Mouse (Mus musculus): Measurements from ENCODE around the gene Slc16a8. TPM values are rescaled to one million over a fixed set of nuclear protein-coding genes. Genes with fewer than 3 reads are reported as not detected.

The Slc16a8 gene
- polyA plus RNA-seq, 1 experiment, result not detected

GRCm38 (mm10) chr15:79288387-79288786, 33.8 kb upstream of the Slc16a8 start:
- Histone ChIP-seq H3K36me3 (ENCODE audit: control insufficient read depth, insufficient read depth, low read length) (peaks cover 3% of the 10 kb centered on the region; the same call in 1 of the 2 replicates), H3K4me3 (ENCODE audit: extremely low read depth, insufficient read depth, insufficient read length) (no peak overlapping the region), H3K4me1 (ENCODE audit: control insufficient read depth, insufficient read depth, insufficient read length) (no peaks in the 10 kb centered on the region), H3K27me3 (ENCODE audit: control insufficient read depth, insufficient read depth, low read length) (no peaks in the 10 kb centered on the region), H3K27ac (ENCODE audit: insufficient read depth, low read length) (no peak overlapping the region)
- 94% methylated on average over 3 of the region's 3 CpGs for WGBS
- no peak for TF ChIP-seq POLR2A (IDR thresholded peaks at IDR 0.05; ENCODE audit: low read depth, low read length)
- no peak for TF ChIP-seq CTCF (IDR thresholded peaks at IDR 0.05; ENCODE audit: extremely low read depth, insufficient read depth, insufficient read length, insufficient replicate concordance)
- no peak for DNase-seq (ENCODE audit: low read depth in 1 of 2, low spot score in 2 of 2)

GRCm38 (mm10) chr15:79287091-79287490, 32.5 kb upstream of the Slc16a8 start:
- H3K4me1 ChIP-seq (ENCODE audit: control insufficient read depth, insufficient read depth, insufficient read length), result no peaks in the 10 kb centered on the region
- H3K4me3 ChIP-seq (ENCODE audit: extremely low read depth, insufficient read depth, insufficient read length), result no peak overlapping the region
- no peak for TF ChIP-seq CTCF (IDR thresholded peaks at IDR 0.05; ENCODE audit: extremely low read depth, insufficient read depth, insufficient read length, insufficient replicate concordance)
- no peak for TF ChIP-seq POLR2A (IDR thresholded peaks at IDR 0.05; ENCODE audit: low read depth, low read length)
- WGBS, result 93% methylated on average over 7 of the region's 7 CpGs
- H3K27ac ChIP-seq (ENCODE audit: insufficient read depth, low read length), result no peak overlapping the region
- DNase-seq (ENCODE audit: low read depth in 1 of 2, low spot score in 2 of 2), result no peak
- peaks cover 3% of the 10 kb centered on the region; the same call in 1 of the 2 replicates for H3K36me3 ChIP-seq (ENCODE audit: control insufficient read depth, insufficient read depth, low read length)
- no peaks in the 10 kb centered on the region for H3K27me3 ChIP-seq (ENCODE audit: control insufficient read depth, insufficient read depth, low read length)

- H3K36me3 ChIP-seq (ENCODE audit: control insufficient read depth, insufficient read depth, low read length), result peaks cover 3% of the 10 kb centered on the region; the same call in 1 of the 2 replicates
- H3K27ac ChIP-seq (ENCODE audit: insufficient read depth, low read length), result no peak overlapping the region
- 91% methylated on average over 7 of the region's 7 CpGs for WGBS
- no peaks in the 10 kb centered on the region for H3K27me3 ChIP-seq (ENCODE audit: control insufficient read depth, insufficient read depth, low read length)
- H3K4me3 ChIP-seq (ENCODE audit: extremely low read depth, insufficient read depth, insufficient read length), result no peak overlapping the region
- TF ChIP-seq CTCF (IDR thresholded peaks at IDR 0.05; ENCODE audit: extremely low read depth, insufficient read depth, insufficient read length, insufficient replicate concordance) (no peak), POLR2A (IDR thresholded peaks at IDR 0.05; ENCODE audit: low read depth, low read length) (no peak)
- peaks cover 3% of the 10 kb centered on the region; the same call in 1 of the 2 replicates for H3K4me1 ChIP-seq (ENCODE audit: control insufficient read depth, insufficient read depth, insufficient read length)
- no peak for DNase-seq (ENCODE audit: low read depth in 1 of 2, low spot score in 2 of 2)
These were observed 31.6 kb upstream of the Slc16a8 start for GRCm38 (mm10) chr15:79286141-79286540.

- 87% methylated on average over 10 of the region's 10 CpGs for WGBS
- Histone ChIP-seq H3K4me3 (ENCODE audit: extremely low read depth, insufficient read depth, insufficient read length) (no peak within 1 kb of the TSS), H3K4me1 (ENCODE audit: control insufficient read depth, insufficient read depth, insufficient read length) (peaks cover 5% of the 10 kb centered on the region; the same call in 1 of the 2 replicates), H3K36me3 (ENCODE audit: control insufficient read depth, insufficient read depth, low read length) (peaks cover 3% of the 10 kb centered on the region; the same call in 1 of the 2 replicates), H3K27ac (ENCODE audit: insufficient read depth, low read length) (no peak within 1 kb of the TSS), H3K27me3 (ENCODE audit: control insufficient read depth, insufficient read depth, low read length) (no peaks in the 10 kb centered on the region)
- no peak for DNase-seq (ENCODE audit: low read depth in 1 of 2, low spot score in 2 of 2)
- no peak for TF ChIP-seq CTCF (IDR thresholded peaks at IDR 0.05; ENCODE audit: extremely low read depth, insufficient read depth, insufficient read length, insufficient replicate concordance)
- no peak for TF ChIP-seq POLR2A (IDR thresholded peaks at IDR 0.05; ENCODE audit: low read depth, low read length)
These were observed 30.8 kb upstream of the Slc16a8 start, which contains the start of gene Baiap2l2 for GRCm38 (mm10) chr15:79285399-79285798. Gene Baiap2l2, minus strand, starts transcription at chr15:79285537.

GRCm38 (mm10) chr15:79283371-79283770, 28.8 kb upstream of the Slc16a8 start:
- Histone ChIP-seq H3K27me3 (ENCODE audit: control insufficient read depth, insufficient read depth, low read length) (no peaks in the 10 kb centered on the region), H3K4me3 (ENCODE audit: extremely low read depth, insufficient read depth, insufficient read length) (no peak overlapping the region), H3K4me1 (ENCODE audit: control insufficient read depth, insufficient read depth, insufficient read length) (peaks cover 5% of the 10 kb centered on the region; the same call in 1 of the 2 replicates), H3K27ac (ENCODE audit: insufficient read depth, low read length) (no peak overlapping the region), H3K36me3 (ENCODE audit: control insufficient read depth, insufficient read depth, low read length) (peaks cover 2% of the 10 kb centered on the region; the same call in 1 of the 2 replicates)
- TF ChIP-seq POLR2A (IDR thresholded peaks at IDR 0.05; ENCODE audit: low read depth, low read length) (no peak), CTCF (IDR thresholded peaks at IDR 0.05; ENCODE audit: extremely low read depth, insufficient read depth, insufficient read length, insufficient replicate concordance) (no peak)
- 88% methylated on average over 4 of the region's 4 CpGs for WGBS
- no peak for DNase-seq (ENCODE audit: low read depth in 1 of 2, low spot score in 2 of 2)

- H3K27me3 ChIP-seq (ENCODE audit: control insufficient read depth, insufficient read depth, low read length), result no peaks in the 10 kb centered on the region
- peaks cover 2% of the 10 kb centered on the region; the same call in 1 of the 2 replicates for H3K36me3 ChIP-seq (ENCODE audit: control insufficient read depth, insufficient read depth, low read length)
- TF ChIP-seq POLR2A (IDR thresholded peaks at IDR 0.05; ENCODE audit: low read depth, low read length), result no peak
- TF ChIP-seq CTCF (IDR thresholded peaks at IDR 0.05; ENCODE audit: extremely low read depth, insufficient read depth, insufficient read length, insufficient replicate concordance), result no peak
- no peak for DNase-seq (ENCODE audit: low read depth in 1 of 2, low spot score in 2 of 2)
- H3K27ac ChIP-seq (ENCODE audit: insufficient read depth, low read length), result no peak overlapping the region
- H3K4me1 ChIP-seq (ENCODE audit: control insufficient read depth, insufficient read depth, insufficient read length), result peaks cover 5% of the 10 kb centered on the region; the same call in 1 of the 2 replicates
- 94% methylated on average over 5 of the region's 5 CpGs for WGBS
- no peak overlapping the region for H3K4me3 ChIP-seq (ENCODE audit: extremely low read depth, insufficient read depth, insufficient read length)
These were observed 27.9 kb upstream of the Slc16a8 start for GRCm38 (mm10) chr15:79282434-79282833.

- DNase-seq (ENCODE audit: low read depth in 1 of 2, low spot score in 2 of 2), result no peak
- WGBS, result 67% methylated on average over 1 of the region's 1 CpGs
These were observed 26.8 kb upstream of the Slc16a8 start for GRCm38 (mm10) chr15:79281389-79281788.

More at GRCm38 (mm10) chr15:79281389-79281788, 26.8 kb upstream of the Slc16a8 start:
- Histone ChIP-seq H3K4me3 (ENCODE audit: extremely low read depth, insufficient read depth, insufficient read length) (no peak overlapping the region), H3K36me3 (ENCODE audit: control insufficient read depth, insufficient read depth, low read length) (no peaks in the 10 kb centered on the region), H3K27me3 (ENCODE audit: control insufficient read depth, insufficient read depth, low read length) (no peaks in the 10 kb centered on the region), H3K4me1 (ENCODE audit: control insufficient read depth, insufficient read depth, insufficient read length) (peaks cover 5% of the 10 kb centered on the region; the same call in 1 of the 2 replicates), H3K27ac (ENCODE audit: insufficient read depth, low read length) (no peak overlapping the region)
- no peak for TF ChIP-seq CTCF (IDR thresholded peaks at IDR 0.05; ENCODE audit: extremely low read depth, insufficient read depth, insufficient read length, insufficient replicate concordance)
- TF ChIP-seq POLR2A (IDR thresholded peaks at IDR 0.05; ENCODE audit: low read depth, low read length), result no peak
